Mouse (Mus musculus): ENCODE measurements around the gene Ip6k3.

Gene Ip6k3

GRCm38 (mm10) chr17:27167545-27167944 lies at the start of gene Ip6k3:
Ip6k3 (minus strand) TSS chr17:27167795.
- DNase-seq (ENCODE audit: low read depth) = no peak

- no peak for DNase-seq (ENCODE audit: low read depth)
These were observed 45.4 kb upstream of the Ip6k3 start for GRCm38 (mm10) chr17:27212768-27213525.

- no peak for DNase-seq (ENCODE audit: low read depth)
These were observed 44.4 kb upstream of the Ip6k3 start for GRCm38 (mm10) chr17:27212006-27212405.

DNA sequence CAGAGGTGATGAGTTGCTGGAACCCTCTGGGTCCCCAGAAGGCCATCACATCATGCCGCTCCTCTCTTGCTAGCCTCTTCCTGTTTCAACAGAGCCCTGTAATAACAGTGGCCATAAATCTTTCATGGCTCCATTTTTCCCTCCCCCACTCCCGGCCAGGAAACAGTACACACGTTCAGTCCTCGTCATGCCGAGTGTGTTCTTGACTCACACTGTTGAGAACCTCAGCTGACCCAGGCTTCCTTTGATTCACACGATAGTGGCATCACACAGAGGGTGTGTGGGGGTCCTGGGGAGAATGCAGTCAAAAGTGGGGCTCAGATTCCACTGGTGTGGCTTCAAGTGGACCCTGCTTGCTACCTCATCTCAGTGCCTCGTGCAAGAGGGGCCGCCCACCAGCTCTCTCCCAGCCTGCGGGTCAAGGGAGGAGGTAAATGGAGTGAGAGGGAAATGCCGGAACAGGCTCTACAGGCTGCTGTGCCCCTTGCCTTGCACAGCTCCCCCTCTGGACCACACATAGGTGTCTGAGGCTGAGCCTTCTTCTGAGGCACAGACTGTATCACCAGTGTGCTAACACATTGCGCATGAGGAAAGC lies 39.6 kb upstream of the Ip6k3 start:
- no peak for DNase-seq (ENCODE audit: low read depth)

GRCm38 (mm10) chr17:27204075-27204909 lies 36.7 kb upstream of the Ip6k3 start, which contains the start of gene Lemd2:
Lemd2 (minus strand) TSS chr17:27204469.
- peak; percentile 91 for DNase-seq (ENCODE audit: low read depth)

DNA sequence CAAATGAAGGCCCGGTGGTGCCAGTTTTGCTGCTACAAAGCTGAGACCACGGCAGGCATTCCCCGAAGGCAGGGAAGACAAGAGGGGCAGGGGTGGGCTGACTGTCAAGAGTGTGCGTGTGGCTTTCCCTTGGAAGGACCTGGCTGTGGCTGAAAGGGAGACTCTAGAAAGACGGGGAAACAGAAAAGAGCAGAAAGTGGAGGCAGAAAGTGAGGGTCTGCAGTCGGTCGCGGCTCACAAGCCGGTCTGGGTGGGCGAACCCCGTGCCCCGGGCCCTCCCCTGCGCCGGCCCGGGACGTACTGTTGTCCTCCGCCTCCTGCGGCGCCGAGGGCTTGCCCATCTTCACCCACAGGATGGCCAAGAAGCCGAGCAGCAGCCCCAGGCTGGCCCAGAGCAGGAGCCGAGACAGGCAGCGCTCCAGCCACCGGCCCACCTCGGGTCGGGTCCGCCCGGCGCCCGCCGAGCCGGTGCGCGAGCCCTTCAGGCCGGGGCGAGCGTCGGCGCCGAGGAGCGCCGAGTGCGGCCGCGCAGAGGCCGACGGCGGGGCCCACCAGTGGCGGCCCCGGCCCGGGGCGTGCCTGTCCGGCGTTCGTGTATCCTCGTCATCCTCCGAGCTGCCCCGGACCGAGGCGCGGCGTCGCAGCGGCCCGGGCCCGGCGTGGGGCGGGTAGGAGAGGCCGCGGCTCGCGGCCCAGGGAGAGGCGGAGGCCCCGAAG lies 35.9 kb upstream of the Ip6k3 start:
- DNase-seq (ENCODE audit: low read depth) = peak; percentile 30

GRCm38 (mm10) chr17:27202919-27203357 lies 35.3 kb upstream of the Ip6k3 start:
- peak; percentile 11 for DNase-seq (ENCODE audit: low read depth)

DNA sequence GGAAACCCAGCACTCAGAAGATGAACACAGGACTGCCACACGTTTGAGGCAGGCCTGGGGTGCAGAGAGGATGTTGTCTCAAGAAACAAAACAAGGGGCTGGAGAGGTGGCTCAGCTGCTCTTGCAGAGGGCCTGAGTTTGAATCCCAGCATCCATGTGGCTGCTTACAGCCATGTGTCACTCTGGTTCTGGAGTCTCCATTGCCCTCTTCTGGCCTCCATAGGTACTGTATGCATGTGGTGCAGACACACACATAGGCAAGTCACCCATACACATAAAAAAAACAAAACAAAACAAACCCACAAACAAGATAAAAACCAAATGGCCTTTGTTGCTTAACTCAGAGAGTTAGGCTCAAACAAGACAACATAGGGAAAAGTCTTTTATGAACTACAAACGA lies 34.4 kb upstream of the Ip6k3 start:
- peak; percentile 50 for DNase-seq (ENCODE audit: low read depth)

- DNase-seq (ENCODE audit: low read depth) = no peak
These were observed 33.2 kb upstream of the Ip6k3 start for GRCm38 (mm10) chr17:27200801-27201200.

GRCm38 (mm10) chr17:27199864-27200263 lies 32.3 kb upstream of the Ip6k3 start:
- no peak for DNase-seq (ENCODE audit: low read depth)

GRCm38 (mm10) chr17:27199205-27199604 lies 31.6 kb upstream of the Ip6k3 start:
- DNase-seq (ENCODE audit: low read depth) = no peak

GRCm38 (mm10) chr17:27196206-27196605 lies 28.6 kb upstream of the Ip6k3 start:
- no peak for DNase-seq (ENCODE audit: low read depth)

GRCm38 (mm10) chr17:27194258-27195185 lies 26.9 kb upstream of the Ip6k3 start:
- peak; percentile 66 for DNase-seq (ENCODE audit: low read depth)

- no peak for DNase-seq (ENCODE audit: low read depth)
These were observed 24.2 kb upstream of the Ip6k3 start for GRCm38 (mm10) chr17:27191804-27192203.

DNA sequence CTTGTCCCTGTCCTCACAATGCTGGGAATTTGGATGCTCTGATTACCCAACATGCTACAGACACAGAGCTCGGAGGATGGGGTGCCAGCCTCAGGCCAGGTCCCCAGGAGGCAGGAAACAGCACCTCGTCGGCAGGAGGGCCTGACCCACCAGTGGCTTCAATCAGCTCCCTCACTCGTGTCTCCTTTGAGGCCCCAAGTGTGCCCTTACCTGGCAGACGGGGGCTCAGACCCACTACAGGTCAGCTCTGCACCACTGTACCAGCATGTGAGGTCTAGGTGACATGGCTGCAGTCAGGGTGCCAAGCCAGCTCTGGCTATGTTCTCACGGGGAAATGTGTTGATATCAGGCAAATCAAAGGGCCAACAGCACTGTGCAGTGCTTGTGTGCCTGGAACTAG lies 23.6 kb upstream of the Ip6k3 start:
- DNase-seq (ENCODE audit: low read depth) = no peak

GRCm38 (mm10) chr17:27189640-27190216 lies 22.1 kb upstream of the Ip6k3 start:
- DNase-seq (ENCODE audit: low read depth) = peak; percentile 50

DNA sequence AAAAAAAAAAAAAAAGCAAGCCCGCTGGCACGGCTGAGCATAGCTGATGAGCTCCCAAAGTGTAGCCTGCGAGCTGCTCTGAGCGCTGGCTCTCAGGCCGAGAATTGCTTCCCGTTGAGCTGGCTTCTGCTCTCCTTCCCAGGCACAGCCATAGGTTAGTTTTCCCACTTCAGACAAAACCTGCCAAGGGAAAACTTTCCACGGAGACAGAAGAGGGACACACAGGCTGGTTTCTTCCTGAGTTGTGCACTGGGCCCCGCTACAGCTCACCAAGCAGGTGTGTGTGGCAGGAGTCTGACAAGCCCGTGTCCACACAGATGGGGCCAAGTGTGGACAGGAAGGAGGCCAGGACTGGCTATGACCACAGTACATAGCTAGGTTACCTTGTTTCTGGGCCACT lies 21.3 kb upstream of the Ip6k3 start:
- DNase-seq (ENCODE audit: low read depth) = no peak

GRCm38 (mm10) chr17:27187059-27187458 lies 19.5 kb upstream of the Ip6k3 start:
- DNase-seq (ENCODE audit: low read depth) = no peak

- DNase-seq (ENCODE audit: low read depth) = no peak
These were observed 18.5 kb upstream of the Ip6k3 start for GRCm38 (mm10) chr17:27186068-27186467.

GRCm38 (mm10) chr17:27183667-27184292 lies 16.2 kb upstream of the Ip6k3 start:
- peak; percentile 14 for DNase-seq (ENCODE audit: low read depth)
